Mouse (Mus musculus) heart, embryonic 14.5 days (tissue): ENCODE measurements around the gene Dnmt3l. TPM values are rescaled to one million over a fixed set of nuclear protein-coding genes. Genes with fewer than 3 reads are reported as not detected.

Experiments used
- polyA plus RNA-seq: library from polyadenylated mRNA; unstranded; fragments of >200 nt; fragmentation: Nextera tagmentation; extraction: Ambion mirVana; gene quantifications from 2 replicates; pipeline ENCODE4 v1.2.1, GENCODE M21; 2014

The Dnmt3l gene
- polyA plus RNA-seq, 1 experiment from 2014 or later: not detected

Other genes with a start within 250 kb of the Dnmt3l start
- not detected in 2 replicates for gene Gm9639, start 246.9 kb upstream of the Dnmt3l start, polyA plus RNA-seq
- gene Gm19668, start 242.8 kb upstream of the Dnmt3l start, polyA plus RNA-seq: not detected in 2 replicates
- not detected in 2 replicates for gene Gm9507, start 230.1 kb upstream of the Dnmt3l start, polyA plus RNA-seq
- not detected in 2 replicates for gene Gm2696, start 227.3 kb upstream of the Dnmt3l start, polyA plus RNA-seq
- not detected in 2 replicates for gene Krtap10-4, start 214.9 kb upstream of the Dnmt3l start, polyA plus RNA-seq
- gene Krtap10-10, start 206.0 kb upstream of the Dnmt3l start, polyA plus RNA-seq: not detected in 2 replicates
- not detected in 2 replicates for gene Gm36176, start 195.1 kb upstream of the Dnmt3l start, polyA plus RNA-seq
- not detected in 2 replicates for gene Gm10318, start 189.1 kb upstream of the Dnmt3l start, polyA plus RNA-seq
- gene Gm3285, start 180.0 kb upstream of the Dnmt3l start, polyA plus RNA-seq: not detected in 2 replicates
- gene Lrrc3, start 139.4 kb upstream of the Dnmt3l start, polyA plus RNA-seq: 1.2 and 1.3 TPM in 2 replicates
- gene Trpm2, start 71.4 kb upstream of the Dnmt3l start, polyA plus RNA-seq: 0.07 and 0.51 TPM in 2 replicates
- gene 1810043G02Rik, start 63.4 kb upstream of the Dnmt3l start, polyA plus RNA-seq: 18.6 and 21.1 TPM in 2 replicates
- 168 and 170 TPM in 2 replicates for gene Pfkl, start 31.9 kb upstream of the Dnmt3l start, polyA plus RNA-seq
- gene Aire, start 1.7 kb downstream of the Dnmt3l start, polyA plus RNA-seq: 0.16 TPM in 1 of 2 replicates, not detected in the other
- gene Icosl, start 27.4 kb downstream of the Dnmt3l start, polyA plus RNA-seq: 1.5 and 2.0 TPM in 2 replicates
- 24.2 and 36.2 TPM in 2 replicates for gene D10Jhu81e, start 127.8 kb downstream of the Dnmt3l start, polyA plus RNA-seq
- gene Pwp2, start 143.2 kb downstream of the Dnmt3l start, polyA plus RNA-seq: 8.4 and 8.6 TPM in 2 replicates
- gene Trappc10, start 202.7 kb downstream of the Dnmt3l start, polyA plus RNA-seq: 15.4 and 19.0 TPM in 2 replicates